Mouse (Mus musculus): ENCODE measurements at regions not wholly inside any gene's neighbourhood (a gene's known extent, or its start where the extent isn't known, plus 50 kb on each side); places are given as distances from the start of the nearest gene placed in this dataset.

GRCm38 (mm10) chr2:66961808-66962519 lies 177.2 kb upstream of the Scn7a start:
- WGBS (ENCODE audit: insufficient replicate concordance), result 26% methylated on average over 8 of the region's 8 CpGs

GRCm38 (mm10) chr2:66941188-66941587 lies 156.5 kb upstream of the Scn7a start:
- H3K27me3 ChIP-seq (ENCODE audit: control insufficient read depth, insufficient read depth, low read length), result no peaks in the 10 kb centered on the region
- H3K4me1 ChIP-seq (ENCODE audit: control insufficient read depth, insufficient read depth, low read length), result no peaks in the 10 kb centered on the region
- 65% methylated on average over 5 of the region's 5 CpGs for WGBS (ENCODE audit: insufficient replicate concordance)
- no peak overlapping the region for H3K9ac ChIP-seq (ENCODE audit: low read depth, low read length)
- H3K9me3 ChIP-seq (replicated peaks; ENCODE audit: control insufficient read depth, low read length), result no peaks in the 10 kb centered on the region
- no peak overlapping the region for H3K27ac ChIP-seq (ENCODE audit: low read depth, low read length)
- ATAC-seq (replicated peaks; ENCODE audit: insufficient number of reproducible peaks, low FRiP score, low TSS enrichment), result no peak
- no peak overlapping the region for H3K4me3 ChIP-seq (ENCODE audit: low read depth, low read length)
- no peak overlapping the region for H3K4me2 ChIP-seq
- no peaks in the 10 kb centered on the region for H3K36me3 ChIP-seq (ENCODE audit: control insufficient read depth, insufficient read depth, low read length)

More at GRCm38 (mm10) chr2:66961808-66962519, 177.2 kb upstream of the Scn7a start:
- Histone ChIP-seq H3K9ac (ENCODE audit: low read depth, low read length) (no peak overlapping the region), H3K4me1 (ENCODE audit: control insufficient read depth, insufficient read depth, low read length) (no peaks in the 10 kb centered on the region), H3K27ac (ENCODE audit: low read depth, low read length) (no peak overlapping the region), H3K4me3 (ENCODE audit: low read depth, low read length) (no peak overlapping the region), H3K36me3 (ENCODE audit: control insufficient read depth, insufficient read depth, low read length) (no peaks in the 10 kb centered on the region), H3K27me3 (ENCODE audit: control insufficient read depth, insufficient read depth, low read length) (no peaks in the 10 kb centered on the region), H3K9me3 (replicated peaks; ENCODE audit: control insufficient read depth, low read length) (no peaks in the 10 kb centered on the region), H3K4me2 (no peak overlapping the region)
- ATAC-seq (replicated peaks; ENCODE audit: insufficient number of reproducible peaks, low FRiP score, low TSS enrichment), result peak; percentile 46

GRCm38 (mm10) chr2:66898032-66898431 lies 113.3 kb upstream of the Scn7a start:
- Histone ChIP-seq H3K27me3 (ENCODE audit: control insufficient read depth, insufficient read depth, low read length) (no peaks in the 10 kb centered on the region), H3K4me3 (ENCODE audit: low read depth, low read length) (no peak overlapping the region), H3K9ac (ENCODE audit: low read depth, low read length) (no peak overlapping the region), H3K36me3 (ENCODE audit: control insufficient read depth, insufficient read depth, low read length) (no peaks in the 10 kb centered on the region), H3K4me2 (no peak overlapping the region), H3K9me3 (replicated peaks; ENCODE audit: control insufficient read depth, low read length) (no peaks in the 10 kb centered on the region), H3K27ac (ENCODE audit: low read depth, low read length) (no peak overlapping the region), H3K4me1 (ENCODE audit: control insufficient read depth, insufficient read depth, low read length) (no peaks in the 10 kb centered on the region)
- WGBS (ENCODE audit: insufficient replicate concordance), result 68% methylated on average over 1 of the region's 1 CpGs
- no peak for ATAC-seq (replicated peaks; ENCODE audit: insufficient number of reproducible peaks, low FRiP score, low TSS enrichment)

- H3K9ac ChIP-seq (ENCODE audit: low read depth, low read length), result no peak overlapping the region
- no peaks in the 10 kb centered on the region for H3K27me3 ChIP-seq (ENCODE audit: control insufficient read depth, insufficient read depth, low read length)
- H3K9me3 ChIP-seq (replicated peaks; ENCODE audit: control insufficient read depth, low read length), result no peaks in the 10 kb centered on the region
- H3K36me3 ChIP-seq (ENCODE audit: control insufficient read depth, insufficient read depth, low read length), result no peaks in the 10 kb centered on the region
- no peak overlapping the region for H3K4me2 ChIP-seq
- H3K4me1 ChIP-seq (ENCODE audit: control insufficient read depth, insufficient read depth, low read length), result no peaks in the 10 kb centered on the region
- H3K27ac ChIP-seq (ENCODE audit: low read depth, low read length), result no peak overlapping the region
- WGBS (ENCODE audit: insufficient replicate concordance), result 74% methylated on average over 2 of the region's 2 CpGs
- H3K4me3 ChIP-seq (ENCODE audit: low read depth, low read length), result no peak overlapping the region
- no peak for ATAC-seq (replicated peaks; ENCODE audit: insufficient number of reproducible peaks, low FRiP score, low TSS enrichment)
Measured at GRCm38 (mm10) chr2:66867457-66868216, 82.9 kb upstream of the Scn7a start.
